Mouse (Mus musculus): ENCODE data around the gene Hhat.

Gene Hhat

DNA sequence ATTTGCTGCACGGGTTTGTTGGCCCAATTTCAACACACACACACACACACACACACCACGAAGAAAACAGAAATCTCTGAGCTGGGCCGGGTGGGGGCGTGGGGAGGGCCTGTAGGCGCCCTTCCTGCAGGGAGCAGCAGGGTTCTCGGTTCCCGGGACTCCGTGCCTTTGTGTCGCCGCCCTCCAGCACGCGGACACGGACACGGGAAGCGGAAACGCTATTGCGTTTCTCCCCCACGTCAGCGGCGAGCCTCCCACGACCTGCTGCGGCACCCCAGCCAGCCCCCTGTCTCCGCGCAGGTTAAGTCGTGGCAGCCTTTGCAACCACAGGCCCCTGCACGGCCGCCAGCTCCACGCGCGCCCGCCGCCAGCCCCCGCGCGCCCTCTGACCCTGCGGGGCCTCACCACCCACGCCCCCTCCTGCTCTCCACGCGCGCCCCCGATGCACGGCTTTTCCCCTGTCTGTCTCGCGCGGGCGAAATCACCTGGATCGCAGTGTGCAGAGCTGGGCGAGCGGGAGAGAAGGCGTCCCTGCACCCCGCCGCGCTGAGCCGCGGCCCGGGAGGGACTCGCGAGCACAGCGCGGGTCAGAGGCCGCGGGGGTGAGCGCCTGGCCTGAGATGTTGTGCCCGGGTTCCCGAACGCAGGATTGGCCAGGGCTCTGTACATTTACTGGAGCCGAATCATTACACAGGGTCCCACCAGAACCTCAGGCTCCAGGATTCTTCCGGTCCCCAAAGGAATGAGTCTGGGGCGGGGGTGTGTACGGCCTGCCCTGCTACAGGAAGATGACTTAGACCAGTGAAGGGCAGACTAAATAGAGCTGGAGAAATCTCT, at the start of gene Hhat:
Gene Hhat, minus strand, starts transcription at position 729 of the 837 bp plus-strand sequence.
- peak; percentile 72 to 73 for DNase-seq (ENCODE audit: low spot score in 2 of 2)

DNA sequence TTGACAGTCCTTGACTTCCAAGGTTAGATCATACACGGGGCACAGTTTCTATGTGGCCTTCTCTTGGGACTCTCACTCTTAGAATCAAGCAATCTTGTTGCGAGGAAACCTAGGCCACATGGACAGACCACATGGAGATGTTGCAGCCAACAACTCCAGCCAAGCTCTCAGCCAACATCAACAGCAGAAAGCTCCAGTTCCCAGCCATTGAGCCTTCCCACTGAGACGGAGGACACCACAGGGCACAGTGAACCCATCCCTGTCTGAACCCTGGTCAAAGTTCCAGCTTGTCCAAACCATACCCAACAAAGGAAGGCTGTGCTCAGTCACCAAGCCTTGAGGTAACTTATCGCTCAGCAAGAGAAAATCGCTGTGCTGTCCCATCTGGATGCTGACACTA, 47.3 kb upstream of the Hhat start:
- no peak for DNase-seq (ENCODE audit: low spot score in 2 of 2)

DNA sequence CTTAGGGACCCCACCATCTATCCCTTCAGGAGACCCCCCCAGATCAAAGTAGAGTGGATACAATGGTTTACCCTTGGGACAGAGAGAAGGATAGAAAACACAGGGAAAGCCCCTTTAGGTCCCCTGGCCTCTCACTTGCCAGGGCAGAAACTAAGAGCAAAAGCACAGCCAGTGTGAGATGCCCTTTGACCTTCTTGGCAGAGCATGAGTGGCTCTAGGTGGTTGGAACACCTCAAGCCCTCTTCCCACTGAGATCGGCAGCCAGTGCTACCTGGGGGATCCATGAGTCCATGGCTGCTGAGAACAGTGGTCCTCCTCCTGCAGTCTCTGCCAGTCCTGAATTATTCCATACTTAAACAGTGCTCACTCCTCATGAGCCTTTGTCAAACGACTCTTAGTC, 44.8 kb upstream of the Hhat start:
- no peak for DNase-seq (ENCODE audit: low spot score in 2 of 2)

DNA sequence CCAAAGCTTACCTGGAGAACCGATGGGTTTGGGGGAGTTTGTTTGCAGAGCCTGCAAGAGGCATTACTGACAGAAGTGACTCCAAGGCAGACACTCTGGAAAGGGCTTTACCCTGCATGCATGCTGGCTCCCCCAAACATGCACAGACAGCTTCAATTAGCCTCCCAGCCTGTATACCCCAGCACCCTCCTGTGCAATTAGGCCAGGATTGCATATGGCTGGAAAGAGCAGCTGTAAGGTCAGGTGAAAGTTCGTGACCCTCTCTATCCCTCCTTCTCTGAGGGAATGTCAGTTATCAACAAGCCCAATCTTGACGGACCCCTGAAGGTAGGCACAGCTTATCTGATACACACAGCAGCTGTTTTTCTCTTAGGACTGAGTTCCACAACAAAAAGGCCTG, 43.7 kb upstream of the Hhat start:
- no peak for DNase-seq (ENCODE audit: low spot score in 2 of 2)

DNA sequence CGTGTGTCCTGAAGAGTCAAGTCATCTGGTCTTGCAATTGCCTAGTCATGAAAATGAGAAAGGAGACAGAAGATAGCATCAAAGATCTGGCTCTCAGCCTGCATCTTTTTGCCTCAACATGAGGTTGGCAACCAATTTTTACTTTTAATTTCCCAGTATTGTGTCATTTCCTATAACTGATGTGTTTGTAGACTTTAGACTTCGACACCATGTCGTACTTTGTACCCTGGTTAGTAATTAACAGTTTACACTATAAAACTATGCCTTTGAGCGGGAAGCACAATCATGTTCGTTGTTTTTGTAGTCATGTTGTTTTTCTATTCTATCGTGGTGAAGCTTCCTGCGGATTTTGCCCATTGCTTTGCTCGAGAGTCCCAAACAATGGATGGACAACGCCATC, 41.7 kb upstream of the Hhat start:
- no peak for DNase-seq (ENCODE audit: low spot score in 2 of 2)

DNA sequence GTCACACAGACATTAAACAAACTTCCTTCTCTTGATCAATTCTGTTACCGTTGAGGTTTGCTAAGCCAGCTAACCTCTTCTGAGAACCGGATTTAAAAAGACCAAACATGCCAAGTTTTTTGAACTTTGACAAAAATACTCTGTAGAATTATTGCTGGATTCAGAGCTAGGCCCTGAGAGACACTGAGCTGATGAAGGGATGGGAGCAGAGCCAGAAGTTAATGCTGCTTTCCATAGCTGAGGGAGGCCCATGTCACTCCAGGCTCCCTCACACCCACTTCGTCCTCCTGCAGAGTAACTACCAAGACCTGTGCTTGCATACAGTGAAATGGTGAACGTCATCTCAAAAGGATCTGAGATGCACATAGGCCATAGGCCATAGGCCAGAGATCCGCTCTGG, 41.3 kb upstream of the Hhat start:
- no peak for DNase-seq (ENCODE audit: low spot score in 2 of 2)

DNA sequence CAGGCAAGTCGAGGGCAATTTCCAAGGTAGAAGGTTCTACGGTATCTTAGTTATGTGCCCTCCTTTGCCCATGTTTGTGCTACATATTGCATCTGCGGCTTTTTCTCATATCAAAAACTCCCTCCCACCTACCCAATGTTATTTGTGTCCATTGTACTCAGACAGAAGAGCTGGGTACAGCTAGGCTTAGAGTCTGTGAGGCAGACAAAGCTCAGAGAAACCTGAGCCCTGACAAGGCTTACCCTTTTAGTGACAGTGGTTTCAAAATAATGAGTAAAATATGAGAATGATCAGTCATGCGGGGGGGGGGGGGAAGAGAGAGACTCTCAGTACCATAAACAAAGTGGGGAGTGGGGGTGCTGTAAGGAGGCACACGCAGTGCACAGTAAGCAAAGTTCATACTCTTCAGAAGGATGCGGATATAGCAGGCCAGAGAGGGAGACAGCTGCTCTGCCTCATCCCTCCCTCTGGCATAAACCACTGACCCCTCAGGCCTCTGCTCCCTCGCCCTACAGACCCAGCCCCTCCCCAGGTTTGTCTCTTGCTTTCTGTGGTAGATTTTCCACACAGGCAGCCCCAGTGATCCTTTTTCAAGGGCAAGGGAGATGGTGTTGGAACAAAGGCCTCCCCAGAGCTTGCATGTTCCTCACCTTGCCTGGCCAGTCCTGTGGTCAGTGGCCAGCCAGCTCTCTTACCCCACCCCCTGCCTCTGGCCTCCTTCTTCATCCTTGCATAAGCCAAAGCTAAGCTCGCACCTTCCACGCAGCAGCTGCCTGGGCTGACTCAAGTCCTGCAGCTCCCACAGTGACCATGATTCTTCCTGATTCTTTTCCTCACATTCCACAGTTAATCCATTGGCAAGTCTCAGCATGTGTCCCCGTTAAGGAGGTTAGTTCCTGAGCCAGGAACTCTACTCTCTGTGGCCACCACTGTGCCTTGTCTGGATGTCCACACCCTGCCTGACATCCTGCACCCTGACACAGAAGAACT, 35.4 kb upstream of the Hhat start:
- no peak for DNase-seq (ENCODE audit: low spot score in 2 of 2)

DNA sequence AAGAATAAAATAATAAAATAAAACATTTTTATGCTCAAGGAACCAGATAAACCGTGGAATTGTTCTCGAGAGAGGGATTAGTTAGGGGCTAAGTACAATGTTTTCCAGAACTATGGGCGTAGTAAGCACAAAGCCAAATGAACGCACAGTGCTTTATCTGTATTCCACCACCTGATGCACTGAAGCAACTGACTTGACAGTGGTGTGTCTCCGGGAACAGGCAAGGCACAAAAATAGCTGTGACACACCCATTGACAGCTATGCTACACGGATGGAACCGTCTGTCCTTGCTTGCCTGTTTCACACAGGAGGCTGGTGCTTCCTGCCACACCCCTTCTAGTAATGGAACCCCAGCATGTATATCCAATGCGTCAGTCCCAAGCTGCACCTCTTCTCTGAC, 29.3 kb upstream of the Hhat start:
- no peak for DNase-seq (ENCODE audit: low spot score in 2 of 2)

DNA sequence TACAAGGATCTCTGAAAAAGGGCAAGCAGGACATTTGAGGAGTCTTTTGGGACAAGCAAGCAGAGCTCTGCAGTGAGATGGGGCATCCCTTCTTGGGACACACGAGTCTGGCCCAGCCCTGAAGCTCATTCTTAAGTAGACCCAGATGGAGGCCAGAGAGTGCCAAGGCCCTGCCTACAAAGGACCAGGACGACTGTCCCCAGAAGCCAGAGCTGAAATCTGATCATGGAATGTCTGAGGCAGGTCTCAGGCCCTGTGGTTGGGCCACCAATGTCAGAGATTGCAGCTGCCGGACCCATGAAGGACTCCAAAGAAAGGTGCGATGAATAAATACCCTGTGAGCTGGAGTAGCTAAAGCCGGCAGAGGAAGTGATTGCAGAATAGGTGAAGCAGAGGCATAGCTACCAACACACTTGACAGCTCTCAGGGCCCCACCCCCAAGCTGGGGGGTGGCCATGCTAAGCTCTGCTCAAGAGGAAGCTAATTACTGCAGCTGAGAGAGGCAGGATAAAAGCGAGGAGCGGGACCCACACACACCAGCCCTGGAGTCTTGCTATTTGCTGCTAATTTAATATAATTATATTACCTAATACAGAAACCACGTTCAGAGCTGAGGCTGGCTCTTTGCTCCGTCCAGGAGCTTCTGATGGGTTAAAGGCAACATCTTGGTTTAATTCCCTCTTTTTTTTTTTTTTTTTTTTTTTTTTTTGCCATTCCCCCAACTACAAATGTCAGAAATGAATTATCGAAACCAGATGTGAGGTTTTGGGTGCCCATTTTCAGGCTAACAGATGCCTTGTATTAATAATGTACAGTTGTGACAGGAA, 28.4 kb upstream of the Hhat start:
- peak; percentile 36 to 43 for DNase-seq (ENCODE audit: low spot score in 2 of 2)

DNA sequence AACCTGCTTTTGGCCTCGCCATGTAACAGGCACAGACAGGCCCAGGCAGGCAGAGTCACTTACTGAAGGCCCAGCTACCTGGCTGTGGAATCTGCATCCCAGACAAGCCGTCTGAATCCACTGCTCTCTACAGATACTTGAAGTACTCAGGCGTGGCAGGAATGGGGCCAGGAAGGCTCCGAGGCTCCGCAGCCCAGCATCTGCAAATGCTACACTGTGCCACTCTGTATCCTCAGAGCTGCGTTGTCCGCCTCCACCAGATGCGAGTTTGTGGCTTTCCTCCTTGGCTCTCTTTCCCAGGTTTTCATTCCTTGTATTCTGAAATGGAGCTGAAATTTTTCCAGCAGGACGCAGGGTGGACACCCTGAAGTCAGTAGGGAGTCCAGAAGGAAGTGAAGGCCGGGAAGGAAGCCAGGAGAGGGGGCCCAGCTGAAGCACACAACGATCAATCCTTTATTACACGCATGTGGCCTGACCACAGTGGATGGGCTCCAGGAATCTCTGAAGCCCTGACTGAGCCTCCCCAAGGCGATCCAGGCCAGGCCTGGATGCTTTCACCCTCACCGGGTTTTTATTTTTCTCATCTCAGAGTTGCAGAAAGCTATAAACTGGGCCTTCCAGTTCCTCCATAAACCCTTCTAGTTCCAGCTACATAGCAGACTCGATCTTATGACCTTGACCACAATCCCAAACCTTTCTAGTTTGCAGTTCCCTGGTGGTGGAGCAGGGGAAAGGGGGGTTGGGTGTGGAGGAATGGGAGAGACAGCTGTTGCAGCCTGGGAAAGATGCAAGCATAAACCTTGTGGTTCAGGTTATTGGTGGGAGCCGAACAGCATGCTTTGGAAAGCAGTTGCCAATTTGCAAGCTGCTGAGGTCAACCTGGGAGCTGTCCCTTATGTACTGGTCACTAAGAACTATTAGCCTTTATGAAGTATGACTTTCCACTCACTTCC, 27.5 kb upstream of the Hhat start:
- DNase-seq (ENCODE audit: low spot score in 2 of 2), result no peak

DNA sequence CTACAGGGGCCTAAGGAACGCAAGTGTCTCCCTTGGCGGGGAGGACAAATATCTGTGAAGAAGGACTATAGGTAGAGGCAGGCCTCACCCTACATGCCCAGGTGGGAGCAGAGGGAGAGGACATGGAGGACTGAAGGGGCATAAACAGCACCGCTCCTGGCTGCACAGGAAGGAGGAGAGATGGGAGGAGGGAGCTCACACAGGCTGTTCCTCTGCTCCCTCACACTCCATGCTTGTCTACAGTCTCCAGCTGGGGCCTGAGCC, 25.9 kb upstream of the Hhat start:
- DNase-seq (ENCODE audit: low spot score in 2 of 2), result no peak

DNA sequence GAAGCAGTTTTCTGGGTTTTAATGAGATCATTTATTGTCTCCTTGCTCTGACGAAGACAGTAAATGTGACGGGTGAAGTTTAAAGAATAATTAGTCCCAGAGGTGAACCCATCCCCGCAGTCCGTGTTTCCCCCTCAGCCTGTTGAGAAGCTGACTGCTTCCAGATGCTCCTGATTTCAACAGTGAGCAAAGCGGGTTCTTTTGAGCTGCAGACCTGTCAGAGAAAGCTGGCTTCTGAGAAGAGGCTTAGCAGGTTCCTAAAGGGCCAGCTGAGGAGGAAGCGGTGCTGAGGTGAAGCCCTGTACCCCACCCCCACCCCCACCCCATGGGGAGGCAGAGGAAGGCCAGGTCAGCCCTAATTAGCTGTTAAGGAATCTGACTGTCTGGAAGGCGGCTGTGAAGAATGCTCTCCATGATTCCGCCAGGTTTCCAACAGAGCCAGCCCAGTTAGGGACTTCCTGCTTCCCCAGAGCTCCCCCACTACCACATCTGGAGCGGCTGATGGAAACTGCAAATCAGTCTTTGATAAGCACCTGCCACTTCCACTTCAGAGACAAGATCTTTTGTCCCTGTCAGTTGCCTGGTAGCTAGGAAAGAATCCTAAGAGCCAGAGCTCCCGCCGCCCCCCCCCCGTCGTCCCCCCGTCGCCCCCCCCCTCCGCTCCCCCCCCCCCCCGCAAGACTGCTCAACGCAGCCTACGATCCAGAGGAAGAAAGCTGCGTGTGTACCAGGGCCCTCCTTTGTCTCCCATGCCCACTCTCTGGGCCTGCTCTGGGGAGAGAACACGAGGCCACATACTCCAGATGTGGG, 25.4 kb upstream of the Hhat start:
- no peak for DNase-seq (ENCODE audit: low spot score in 2 of 2)

DNA sequence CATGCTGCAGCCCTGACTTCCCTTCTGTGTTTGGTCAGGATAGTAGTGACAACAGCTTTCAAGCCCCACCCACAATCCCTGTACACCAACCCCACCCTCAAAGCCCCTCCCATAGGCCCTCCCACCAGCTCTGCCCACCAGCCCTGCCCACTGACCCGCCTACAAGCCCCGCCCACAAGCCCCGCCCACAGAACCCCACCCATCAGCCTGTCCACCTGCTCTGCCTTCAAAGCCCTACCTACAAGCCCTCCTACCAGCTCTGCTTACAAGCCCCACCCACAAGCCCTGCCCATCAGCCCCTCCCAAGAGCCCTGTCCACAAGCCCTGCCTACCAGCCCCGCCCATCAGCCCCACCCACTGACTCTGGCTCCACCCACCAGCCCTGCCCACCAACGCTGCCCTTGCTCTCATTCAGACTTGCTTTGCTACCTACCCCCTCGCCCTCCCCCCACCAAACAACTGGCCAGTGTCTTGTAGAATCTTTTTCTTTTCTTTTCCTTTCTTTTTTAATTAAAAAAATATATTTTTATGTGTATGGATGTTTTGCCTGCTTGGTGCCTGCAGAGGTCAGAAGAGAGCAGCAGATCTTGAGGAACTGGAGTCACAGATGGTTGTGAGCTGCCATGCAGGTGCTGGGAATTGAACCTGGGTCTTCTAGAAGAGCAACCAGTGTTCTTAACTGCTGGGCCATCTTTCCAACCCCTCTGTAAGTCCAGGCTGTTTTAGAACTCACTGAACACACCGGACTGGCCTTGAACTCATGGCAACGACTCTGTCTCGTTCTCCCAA, 24.1 kb upstream of the Hhat start:
- no peak for DNase-seq (ENCODE audit: low spot score in 2 of 2)

DNA sequence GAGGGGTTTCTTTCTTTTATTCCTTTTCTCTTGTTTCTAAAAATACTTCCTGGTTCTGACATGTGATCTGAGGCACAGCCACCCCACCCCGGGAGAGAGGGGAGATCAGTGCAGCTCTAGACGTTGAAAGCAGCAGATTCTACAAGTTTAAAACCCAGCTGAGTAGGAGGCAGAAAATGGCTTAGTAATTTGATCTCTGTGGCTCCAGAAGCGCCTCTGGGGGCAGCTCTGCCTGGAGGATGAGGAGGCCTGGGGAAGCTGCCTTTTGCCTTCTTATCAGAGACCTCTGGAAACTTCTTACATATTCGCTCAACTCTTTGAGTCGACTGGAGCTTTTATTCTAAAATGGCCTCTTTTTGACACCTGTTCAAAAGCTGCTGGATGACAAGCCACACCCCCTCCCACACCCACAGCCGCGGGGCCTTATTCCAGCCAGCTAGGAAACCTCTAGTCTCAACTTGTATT, 20.9 kb upstream of the Hhat start:
- DNase-seq (ENCODE audit: low spot score in 2 of 2), result peak; percentile 63 to 67

DNA sequence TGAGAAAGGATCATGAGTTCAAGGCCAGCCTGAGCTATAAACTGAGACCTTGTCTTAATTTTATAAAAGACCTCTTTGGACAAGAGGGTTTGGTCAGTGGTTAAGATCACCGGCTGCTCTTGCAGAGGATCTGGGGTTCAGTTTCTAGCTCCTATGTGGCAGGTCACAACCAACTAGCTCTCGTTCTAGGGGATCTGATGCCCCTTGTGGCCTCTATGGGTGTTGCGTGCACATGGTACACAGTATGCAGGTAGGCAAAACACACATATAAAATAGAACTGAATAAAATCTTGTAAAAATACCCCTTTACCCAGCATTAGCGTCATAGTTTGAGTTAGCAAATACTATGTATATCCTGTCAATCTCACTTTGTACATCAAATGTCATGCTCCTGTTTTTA, 19.4 kb upstream of the Hhat start:
- peak in 1 of 2 experiments; percentile 55 for DNase-seq (ENCODE audit: low spot score in 2 of 2)

DNA sequence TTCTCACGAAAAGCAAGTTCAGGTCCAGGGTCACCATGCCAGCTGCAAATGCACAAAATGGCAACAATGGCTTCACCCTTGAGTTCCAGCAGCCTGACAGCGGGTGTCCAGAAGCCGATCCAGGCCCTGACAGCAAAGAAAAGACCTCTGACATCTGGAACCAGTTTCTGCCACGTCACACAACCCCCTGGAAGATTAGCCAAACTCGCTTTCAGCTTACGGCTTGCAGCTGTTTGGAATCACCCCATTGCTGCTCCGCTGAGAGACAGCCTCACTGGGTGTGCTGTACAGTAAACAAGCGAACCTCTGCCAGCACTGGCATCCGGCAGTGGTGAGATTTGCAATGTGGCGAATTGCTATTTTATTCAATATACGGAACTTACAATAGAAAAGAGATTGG, 18.8 kb upstream of the Hhat start:
- DNase-seq (ENCODE audit: low spot score in 2 of 2), result no peak

DNA sequence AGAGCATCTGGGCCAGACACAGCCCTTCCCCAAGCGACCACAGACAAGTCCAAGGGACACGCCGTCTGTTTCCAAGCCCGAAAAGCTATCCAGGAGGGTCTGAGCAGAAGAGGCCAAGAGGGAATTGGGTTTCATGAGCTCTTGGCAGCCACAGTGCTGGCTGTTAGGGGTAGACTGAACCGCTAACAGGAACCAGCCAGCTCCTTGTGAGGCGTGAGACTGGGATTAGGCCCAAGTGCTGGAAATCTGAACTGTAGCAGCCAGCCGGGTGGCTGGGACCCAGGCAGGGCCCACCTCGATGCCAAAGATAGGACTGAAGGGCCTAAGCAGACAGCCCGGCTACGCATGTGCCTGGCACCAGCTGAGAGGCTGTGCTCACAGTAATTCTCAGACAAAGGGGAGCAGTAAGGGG, 18.1 kb upstream of the Hhat start:
- no peak for DNase-seq (ENCODE audit: low spot score in 2 of 2)

DNA sequence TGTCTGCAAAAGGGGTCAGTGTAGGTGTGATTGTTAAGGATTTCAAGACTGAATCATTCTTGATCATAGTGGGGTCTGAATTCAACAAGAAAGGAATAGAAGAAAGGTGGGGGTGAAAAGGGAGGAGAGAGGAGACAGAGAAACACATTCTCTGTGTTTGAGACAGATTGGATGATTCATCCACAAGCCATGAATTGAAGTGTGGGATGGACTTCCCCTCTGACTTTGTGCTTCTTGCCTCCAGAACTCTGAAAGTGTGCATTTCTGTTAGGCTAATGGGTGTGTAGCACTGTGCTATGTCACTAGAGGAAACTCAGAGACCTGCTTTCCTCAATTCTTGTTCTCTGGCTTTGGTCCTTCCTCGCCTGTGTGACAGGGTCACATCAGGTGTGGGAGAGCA, 15.2 kb upstream of the Hhat start:
- DNase-seq (ENCODE audit: low spot score in 2 of 2), result no peak

Data from thymus, postnatal 10 days (tissue).